Mouse (Mus musculus): ENCODE results near the gene Ptx4.
"Not testable (repeated sequence)": the region's sequence is repeated elsewhere in the genome, so short reads cannot be mapped to it uniquely, and the experiment has no call there.

Ptx4 gene

DNA sequence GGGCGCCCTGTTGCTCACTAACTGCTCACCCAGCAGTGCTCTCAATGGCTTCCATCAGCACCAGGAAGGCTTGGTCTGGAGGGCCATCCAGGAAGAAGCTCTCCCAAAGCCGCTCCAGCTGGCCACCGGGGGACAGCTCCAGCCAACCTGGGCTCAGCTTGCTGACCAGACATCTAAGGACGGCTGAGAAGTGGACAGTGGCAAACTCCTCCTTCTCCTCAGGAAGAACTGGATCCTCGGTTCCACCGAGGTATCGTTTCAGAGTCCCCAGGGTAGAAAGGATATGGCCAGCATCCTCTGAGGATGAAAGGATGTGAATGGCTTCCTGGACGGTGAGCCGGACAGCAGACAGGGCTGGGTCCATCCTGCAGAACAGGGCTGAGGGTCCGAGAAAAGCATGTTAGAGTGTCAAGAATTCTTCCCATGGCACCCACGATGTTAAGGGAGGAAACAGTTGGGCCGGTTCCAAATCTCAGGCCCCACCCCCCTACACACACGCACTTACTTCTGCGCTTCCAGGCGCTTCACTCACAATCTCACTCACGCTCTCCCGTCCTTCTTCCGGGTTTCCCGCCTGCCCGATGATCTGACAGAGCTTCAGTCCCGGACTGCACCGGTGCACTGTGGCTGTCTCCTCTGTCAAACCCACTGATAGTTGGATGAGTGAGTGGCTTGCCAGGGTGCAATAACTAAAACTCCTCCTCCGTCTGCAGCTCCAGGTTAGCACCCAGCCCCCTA is 5.5 kb upstream of the Ptx4 start:
- DNase-seq (ENCODE audit: low spot score in 2 of 2), result peak in 1 of 2 experiments; percentile 33

DNA sequence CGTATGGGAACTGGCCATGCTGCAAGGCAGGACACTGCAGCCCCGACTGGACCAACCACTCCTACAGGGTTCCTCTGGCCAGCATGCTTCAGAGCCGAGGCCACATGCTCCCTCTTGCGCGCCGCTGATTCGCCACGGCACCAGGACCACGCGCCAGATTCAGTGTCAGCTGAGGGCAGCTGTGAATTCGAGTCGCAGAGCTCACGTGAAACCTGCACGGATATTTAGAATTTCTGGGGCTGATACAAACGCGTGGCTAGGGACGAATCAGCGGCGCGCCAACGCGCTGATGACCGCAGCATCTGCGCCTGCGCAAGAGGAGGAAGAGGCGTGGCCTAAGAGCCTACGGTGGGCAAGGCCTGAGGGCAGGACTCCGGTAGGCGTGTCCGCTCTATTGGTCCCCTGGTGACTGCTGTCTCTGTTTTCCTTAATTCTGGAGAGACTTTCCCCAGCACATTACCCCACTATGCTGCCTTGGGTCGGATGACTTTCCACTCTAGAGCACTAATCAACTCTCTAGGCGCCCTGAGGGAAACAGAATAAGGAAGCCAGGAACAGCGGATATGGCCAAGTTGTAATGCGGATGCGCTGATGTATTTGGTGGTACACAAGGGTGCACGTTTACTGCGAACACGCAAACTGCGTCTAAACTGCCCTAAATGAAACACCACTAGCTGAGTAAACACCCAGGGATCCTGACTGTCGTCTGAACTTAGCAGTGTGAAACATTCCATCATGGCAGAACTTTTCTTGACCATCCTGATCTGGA is 4.7 kb upstream of the Ptx4 start, which contains the start of gene Telo2:
Gene Telo2, minus strand, starts transcription at position 304 of the 769 bp plus-strand sequence.
- DNase-seq (ENCODE audit: low spot score in 2 of 2), result peak; percentile 93 to 96

DNA sequence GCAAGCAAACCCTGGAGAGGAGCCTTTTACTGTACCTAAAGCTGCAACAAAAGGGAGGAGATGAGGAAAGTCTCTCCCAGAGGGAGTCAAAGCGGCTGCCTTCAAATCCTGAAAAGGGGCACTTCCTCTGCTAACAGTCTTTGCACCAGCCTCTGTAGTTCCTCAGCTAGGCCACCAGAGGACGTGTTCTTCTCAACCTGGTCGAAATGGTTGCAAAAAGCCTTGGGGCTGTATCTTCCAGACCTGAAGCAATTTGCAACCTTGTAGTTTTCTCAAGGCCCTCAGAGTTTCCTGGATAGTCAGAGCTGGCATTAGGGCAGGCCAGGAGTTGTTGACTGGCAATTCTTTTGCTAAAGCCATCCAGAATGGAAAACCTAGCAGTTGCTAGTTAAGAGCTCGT is 3.3 kb upstream of the Ptx4 start:
- peak in 1 of 2 experiments; percentile 24 for DNase-seq (ENCODE audit: low spot score in 2 of 2)

DNA sequence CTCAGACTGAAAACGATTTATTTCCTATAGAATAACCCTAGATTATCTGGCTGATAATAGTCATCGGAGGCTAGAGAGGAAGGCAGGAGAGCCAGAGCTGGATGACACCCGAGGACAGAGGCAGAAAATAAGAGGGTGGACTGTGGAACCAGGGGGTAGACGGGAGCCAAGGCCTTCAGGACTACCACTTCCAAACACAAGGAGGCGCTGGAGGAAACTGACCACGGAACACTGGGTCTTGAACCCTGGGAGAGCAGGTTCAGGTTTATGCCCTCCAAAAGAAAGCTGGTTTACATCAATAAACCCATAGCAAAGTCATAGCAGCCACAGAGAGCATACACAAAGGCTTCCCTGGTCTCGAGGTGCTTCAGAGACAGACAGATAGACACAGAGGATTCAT is 3.4 kb downstream of the Ptx4 start:
- DNase-seq (ENCODE audit: low spot score in 2 of 2), result peak in 1 of 2 experiments; percentile 31

DNA sequence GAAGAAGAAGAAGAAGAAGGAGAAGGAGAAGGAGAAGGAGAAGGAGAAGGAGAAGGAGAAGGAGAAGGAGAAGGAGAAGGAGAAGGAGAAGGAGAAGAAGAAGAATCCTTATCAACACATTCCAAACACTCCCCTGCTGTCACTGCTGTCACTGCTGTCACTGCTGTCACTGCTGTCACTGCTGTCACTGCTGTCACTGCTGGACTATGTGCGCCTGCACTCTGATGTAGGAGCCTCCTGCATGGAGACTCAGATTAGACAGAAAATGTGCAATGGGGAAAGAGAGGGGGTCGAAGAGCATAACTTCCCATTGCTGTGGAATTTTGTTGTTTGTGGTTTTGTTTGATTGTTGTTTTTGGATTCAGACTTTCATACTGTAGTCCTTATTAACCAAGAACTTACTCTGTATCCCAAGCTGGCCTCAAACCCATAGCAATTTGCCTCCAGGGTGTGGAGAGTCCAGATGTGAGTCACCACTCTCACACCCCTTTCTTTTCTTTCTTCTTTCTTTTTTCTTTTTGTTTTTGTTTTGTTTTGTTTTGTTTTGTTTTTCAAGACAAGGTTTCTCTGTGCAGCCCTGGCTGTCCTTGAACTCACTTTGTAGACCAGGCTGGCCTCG is 5.0 kb downstream of the Ptx4 start:
- not testable (repeated sequence) for DNase-seq (ENCODE audit: low spot score in 2 of 2)

DNA sequence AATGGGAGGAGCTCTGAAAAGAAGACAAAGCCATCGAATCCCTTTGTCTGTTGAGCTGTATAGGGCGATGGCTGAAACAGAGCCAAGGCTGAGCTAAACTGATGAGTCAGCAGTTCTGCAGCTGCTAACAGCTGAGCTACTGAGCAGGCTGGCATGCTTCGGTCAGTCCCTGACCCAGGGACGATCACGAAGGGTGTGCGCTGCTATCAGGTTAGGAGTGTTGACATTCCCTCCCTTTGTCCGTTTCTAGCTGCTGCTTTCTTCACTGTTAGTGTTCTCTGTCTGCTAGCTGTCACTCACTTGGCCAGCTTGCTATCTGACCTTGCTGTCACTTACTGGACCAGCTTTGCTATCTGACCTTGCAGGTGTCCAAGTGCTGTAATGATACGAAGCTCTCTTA is 6.5 kb downstream of the Ptx4 start:
- peak in 1 of 2 experiments; percentile 30 for DNase-seq (ENCODE audit: low spot score in 2 of 2)

DNA sequence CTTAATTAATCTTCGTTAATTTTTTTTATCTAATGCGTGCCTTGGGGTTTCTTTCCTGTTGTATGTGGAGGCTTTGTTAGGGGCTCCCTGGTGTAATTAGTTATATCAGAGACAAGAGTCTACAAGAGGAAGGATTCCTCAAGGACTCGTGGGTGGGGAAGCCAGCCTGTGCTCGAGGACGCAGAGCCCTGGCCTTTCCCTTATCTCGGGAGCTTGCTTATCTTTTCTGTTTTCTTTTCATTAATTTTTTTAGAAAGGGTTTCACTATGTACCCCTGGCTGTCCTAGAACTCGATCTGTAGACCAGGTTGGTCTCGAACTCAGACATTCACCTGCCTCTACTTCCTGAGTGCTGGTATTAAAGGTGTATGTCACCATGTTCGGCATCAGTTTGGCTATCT is 7.1 kb downstream of the Ptx4 start:
- no peak for DNase-seq (ENCODE audit: low spot score in 2 of 2)

DNA sequence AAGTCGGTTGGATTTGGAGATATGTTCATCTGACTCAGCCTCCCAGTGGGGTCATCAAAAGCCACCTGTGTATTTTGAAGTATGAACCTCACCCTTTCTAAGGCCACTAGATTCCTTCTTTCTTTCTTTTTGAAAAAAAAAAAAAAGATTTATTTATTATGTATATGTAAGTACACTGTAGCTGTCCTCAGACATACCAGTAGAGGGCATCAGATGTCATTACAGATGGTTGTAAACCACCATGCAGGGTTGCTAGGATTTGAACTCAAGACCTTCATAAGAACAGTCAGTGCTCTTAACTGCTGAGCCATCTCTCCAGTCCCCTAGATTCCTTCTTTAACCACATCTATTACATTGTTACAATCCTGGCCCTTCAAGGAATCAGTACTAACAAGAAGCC is 9.5 kb downstream of the Ptx4 start:
- DNase-seq (ENCODE audit: low spot score in 2 of 2), result no peak

DNA sequence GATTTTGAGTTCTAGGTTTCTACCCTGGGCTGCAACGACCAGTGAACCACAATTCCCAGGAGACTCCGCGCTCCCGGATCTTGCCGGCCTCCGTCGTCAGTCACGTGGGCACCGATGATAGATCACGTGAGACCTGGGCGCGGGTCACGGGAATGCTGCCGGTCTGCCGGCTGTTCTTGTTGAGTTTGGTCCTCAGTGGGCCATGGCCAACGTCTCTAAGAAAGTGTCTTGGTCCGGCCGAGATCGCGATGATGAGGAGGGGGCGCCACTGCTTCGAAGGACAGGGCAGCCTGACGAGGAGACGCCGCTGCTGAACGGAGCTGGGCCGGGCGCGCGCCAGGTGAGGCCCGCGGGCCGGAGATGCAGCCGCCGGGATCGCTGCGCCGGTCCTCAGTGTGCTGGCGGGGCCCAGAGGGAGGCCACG is 12.7 kb downstream of the Ptx4 start, which contains the start of gene Clcn7:
Gene Clcn7, plus strand, starts transcription at position 117 of the 424 bp plus-strand sequence.
- DNase-seq (ENCODE audit: low spot score in 2 of 2), result peak; percentile 80 to 90

DNA sequence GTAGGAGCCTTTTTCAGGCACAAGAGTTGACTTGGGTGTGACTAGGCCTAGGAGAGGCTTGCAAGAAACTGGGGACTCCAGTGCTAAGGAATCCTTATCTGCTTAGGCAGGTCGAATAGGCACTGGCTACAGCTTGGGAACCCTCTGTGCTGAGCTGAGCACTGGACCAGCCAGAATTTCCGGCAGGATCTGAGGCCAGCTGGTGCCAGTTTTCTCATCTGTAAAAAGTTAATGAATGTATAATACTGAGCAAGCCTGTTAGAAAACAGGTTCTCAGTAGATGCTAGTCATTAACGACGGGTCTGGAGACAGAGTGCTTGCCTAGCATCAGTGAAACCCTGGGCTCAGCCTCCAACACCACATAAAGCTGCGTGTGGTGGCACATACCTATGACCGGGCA is 15.1 kb downstream of the Ptx4 start:
- DNase-seq (ENCODE audit: low spot score in 2 of 2), result no peak

DNA sequence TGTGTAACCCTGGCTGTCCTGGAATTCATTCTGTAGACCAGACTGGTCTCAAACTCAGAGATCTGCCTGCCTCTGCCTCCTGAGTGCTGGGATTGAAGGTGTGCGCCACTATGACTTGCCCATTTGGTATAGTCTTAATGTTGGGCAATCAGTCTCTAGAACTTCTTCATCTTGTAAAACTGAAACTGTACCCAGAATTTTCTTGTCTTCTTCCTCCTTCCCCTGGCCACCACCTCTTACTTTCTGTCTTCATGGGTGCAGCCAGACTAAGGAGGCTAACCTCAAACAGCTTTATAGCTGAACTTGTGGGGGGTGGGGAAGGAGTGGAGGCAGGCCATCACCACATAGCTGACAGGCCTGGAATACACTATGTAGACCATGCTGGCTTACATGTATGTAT is 18.2 kb downstream of the Ptx4 start:
- no peak for DNase-seq (ENCODE audit: low spot score in 2 of 2)

DNA sequence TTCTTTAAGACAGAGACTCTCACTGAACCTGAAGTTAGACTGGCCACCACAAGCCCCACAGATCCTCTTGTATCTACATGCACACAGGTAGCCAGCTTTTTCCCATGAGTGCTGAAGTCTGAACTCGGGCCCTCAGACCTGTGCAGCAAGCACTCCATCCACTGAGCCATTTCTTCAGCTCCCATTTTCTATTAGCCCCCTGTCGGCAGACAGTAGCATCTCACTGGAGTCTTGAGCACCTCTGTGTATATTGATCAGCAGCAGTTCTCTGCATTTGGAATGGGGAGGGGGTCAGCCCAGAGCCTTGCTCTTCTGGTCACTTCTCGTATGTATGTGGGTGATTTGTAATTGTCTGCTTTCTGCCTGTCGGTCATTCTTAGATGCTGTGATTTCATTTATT is 19.4 kb downstream of the Ptx4 start:
- no peak for DNase-seq (ENCODE audit: low spot score in 2 of 2)

DNA sequence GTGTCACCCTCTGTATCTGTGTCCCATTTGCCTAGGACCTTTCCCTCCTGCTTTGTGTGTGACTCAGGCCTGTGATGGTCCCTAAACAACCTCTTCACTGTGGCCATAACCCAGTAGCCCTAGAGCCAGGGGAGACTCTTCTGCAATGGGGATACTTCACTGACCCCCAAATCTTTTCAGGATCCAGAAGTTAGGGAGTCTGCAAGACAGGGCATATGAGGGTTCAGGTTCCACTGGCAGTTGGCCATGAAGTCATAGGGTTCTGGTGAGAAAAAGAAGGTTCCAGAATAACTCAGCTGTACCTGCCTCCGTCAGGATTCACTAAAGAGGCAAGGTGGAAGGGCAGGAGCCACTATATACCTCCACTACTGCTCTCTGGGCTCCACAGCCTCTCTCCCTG is 41.6 kb downstream of the Ptx4 start, which contains the start of gene Ccdc154:
Gene Ccdc154, plus strand, starts transcription at position 301 of the 400 bp plus-strand sequence.
- no peak for DNase-seq (ENCODE audit: low spot score in 2 of 2)

DNA sequence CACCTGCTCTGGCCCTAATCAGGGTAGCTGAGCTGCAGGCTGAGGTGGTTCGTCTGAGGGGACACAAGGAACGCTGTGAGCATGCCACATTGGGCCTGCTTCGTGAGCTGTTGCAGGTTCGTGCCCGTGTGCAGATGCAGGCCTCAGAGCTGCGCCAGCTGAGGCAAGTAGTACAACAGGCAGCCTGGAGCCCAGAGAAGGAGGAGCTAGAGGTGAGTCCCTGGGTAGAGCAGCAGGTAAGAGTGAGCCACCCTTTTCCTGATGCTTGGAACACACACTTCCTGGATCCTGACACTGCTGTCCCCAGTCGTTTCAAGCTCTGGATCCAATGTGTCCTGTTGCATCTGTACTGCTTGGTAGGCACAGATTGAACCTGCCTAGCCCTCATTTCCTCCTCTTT is 42.8 kb downstream of the Ptx4 start:
- no peak for DNase-seq (ENCODE audit: low spot score in 2 of 2)

DNA sequence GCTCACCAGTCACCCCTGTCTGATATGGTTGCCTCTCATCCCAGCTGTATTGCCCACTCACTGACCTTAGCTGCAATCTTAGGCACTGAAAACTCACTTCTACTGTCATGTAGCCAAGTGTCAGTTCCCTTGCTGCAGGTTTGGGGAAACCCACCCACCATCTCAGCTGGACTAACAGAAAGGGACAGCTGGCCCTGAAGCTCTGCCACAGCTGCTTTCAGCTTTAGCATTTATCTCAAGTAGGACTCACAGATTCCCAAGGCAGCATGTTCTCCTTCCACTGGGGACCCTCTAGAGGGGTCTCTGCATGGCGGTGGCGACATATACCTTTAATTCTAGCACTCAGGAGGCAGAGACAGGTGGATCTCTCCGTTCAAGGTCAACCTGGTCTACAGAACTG is 44.2 kb downstream of the Ptx4 start:
- DNase-seq (ENCODE audit: low spot score in 2 of 2), result no peak

DNA sequence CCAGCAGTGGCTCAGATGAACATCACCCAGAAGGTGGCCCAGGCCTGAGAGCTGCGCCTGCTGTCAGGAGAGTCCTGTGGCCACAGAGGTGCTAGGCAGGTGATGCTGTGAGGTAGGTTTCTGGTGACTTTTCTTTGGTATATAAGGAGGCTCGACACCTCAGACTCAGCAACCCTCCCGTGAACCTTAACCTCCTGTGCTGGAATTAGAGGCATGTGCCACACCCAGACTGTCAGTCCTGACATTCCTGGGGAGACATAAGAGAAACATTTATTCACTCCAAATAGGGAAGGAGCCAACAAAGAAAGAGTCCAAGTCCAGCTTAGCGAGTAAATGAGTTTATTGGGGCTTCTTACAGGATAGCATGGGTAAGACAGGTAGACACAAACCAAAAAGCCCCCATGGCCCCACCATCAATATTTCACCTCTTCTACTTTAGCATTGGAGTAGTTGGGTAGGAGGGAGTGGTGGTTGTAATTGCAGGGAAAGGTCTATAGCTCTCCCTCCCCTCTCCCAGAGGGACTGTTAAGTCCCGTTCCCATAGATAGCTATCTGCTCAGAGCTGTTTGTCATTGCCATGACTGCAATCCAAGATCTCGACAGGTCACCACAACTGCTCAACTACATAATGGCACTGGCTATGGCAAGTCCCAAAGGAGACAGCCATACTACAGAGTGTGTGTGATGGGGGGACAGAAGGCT is 45.6 kb downstream of the Ptx4 start:
- DNase-seq (ENCODE audit: low spot score in 2 of 2), result no peak

DNA sequence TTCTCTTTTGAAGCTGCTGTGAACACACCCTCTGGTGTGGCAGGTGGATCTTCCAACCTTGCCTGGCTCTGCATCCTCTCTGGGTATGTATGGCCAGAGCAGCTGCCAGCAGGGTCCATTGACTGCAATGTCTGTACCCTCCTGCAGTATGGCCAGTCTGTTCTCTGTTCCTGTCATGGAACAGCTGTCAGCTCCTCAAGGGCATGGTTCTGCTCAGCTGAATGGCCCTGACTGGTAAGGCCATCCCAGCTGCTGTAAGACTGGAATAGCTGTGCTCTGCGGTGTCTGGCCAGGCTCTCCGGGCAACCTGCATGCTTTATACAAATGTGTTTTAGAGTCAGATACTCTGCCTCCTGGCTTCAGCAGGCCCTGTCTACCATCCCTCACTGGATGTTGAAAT is 49.1 kb downstream of the Ptx4 start:
- DNase-seq (ENCODE audit: low spot score in 2 of 2), result no peak

DNA sequence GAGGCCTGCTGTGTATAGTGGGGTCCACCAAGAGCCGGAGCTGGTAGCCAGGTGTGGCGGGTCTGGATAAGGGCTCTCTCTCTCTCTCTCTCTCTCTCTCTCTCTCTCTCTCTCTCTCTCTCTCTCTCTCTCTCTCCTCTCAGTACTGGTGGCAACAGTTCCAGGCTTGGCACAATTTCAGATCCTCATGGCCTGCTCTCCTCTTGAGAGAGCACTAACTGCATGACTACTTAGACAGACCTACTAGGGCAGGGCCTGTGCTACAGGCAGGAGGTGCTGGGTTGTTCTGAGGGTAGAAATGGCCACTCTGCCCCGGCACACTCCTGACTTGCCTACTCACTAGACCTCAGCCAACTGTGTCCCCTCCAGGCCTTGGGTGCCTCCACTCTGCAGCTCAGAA is 52.0 kb downstream of the Ptx4 start:
- no peak for DNase-seq (ENCODE audit: low spot score in 2 of 2)

Measured in spleen, postnatal 14 days (tissue).